Mouse (Mus musculus): ENCODE measurements around the gene Ephb2.

Gene Ephb2

GRCm38 (mm10) chr4:136602568-136602967, 233.2 kb downstream of the Ephb2 start, which contains the start of gene Kdm1a:
Gene Kdm1a, minus strand, starts transcription at chr4:136602723.
- DNase-seq (ENCODE audit: low spot score in 2 of 2): peak; percentile 92

- DNase-seq (ENCODE audit: low spot score in 2 of 2): peak; percentile 7 to 34
Measured at GRCm38 (mm10) chr4:136602018-136602554, 233.7 kb downstream of the Ephb2 start.

DNA sequence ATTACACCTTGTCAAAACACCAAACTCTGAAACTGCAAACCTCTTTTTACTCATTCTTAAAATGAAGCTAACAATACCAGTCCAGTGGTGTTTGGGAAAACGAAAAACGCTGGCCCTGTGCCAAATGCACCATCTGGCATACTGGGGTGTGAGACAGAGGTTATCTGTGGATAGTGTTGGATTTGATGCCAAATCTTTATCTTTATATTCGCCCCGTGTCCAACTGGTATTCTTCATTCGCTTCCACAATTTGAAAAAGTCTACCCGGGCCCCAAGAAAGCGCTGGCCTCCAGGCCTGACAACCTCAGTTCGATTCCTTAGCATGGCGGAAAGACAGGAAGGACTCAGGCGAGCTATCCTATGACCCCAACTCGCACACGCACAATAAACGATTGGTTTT, 234.3 kb downstream of the Ephb2 start:
- peak in 1 of 2 experiments; percentile 21 for DNase-seq (ENCODE audit: low spot score in 2 of 2)

DNA sequence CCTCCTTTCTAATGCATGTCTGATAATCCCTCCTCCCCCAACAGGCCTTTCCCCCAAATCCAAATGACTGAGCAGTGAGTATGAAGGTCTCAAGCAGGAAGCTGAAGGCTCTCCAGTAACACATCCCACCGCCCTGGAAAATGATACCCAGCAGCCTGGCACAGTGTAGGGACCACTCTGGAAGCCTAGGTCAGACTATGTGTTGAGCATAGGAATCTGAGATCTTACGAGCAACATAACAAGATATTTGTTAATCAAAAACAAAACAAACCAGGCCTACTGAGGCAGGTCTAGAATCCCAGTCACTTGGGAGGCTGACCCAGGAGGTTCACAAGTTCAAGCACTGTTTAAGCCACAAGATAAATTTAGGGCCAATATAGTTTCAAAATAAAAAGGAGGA, 235.3 kb downstream of the Ephb2 start:
- no peak for DNase-seq (ENCODE audit: low spot score in 2 of 2)

GRCm38 (mm10) chr4:136599869-136600268, 235.9 kb downstream of the Ephb2 start:
- DNase-seq (ENCODE audit: low spot score in 2 of 2): no peak

GRCm38 (mm10) chr4:136598268-136598876, 237.4 kb downstream of the Ephb2 start:
- no peak for DNase-seq (ENCODE audit: low spot score in 2 of 2)
